Mouse (Mus musculus): Measurements from ENCODE around the gene Hip1.

GRCm38 (mm10) chr5:135408114-135408513 lies 136.8 kb downstream of the Hip1 start:
- TF ChIP-seq CTCF (IDR thresholded peaks at IDR 0.05; ENCODE audit: low read depth) (no peak), EP300 (optimal IDR thresholded peaks at IDR 0.05) (no peak)

Data from stomach, postnatal 0 days (tissue).